Mouse (Mus musculus): ENCODE results near the gene Mpped1. TPM values are rescaled to one million over a fixed set of nuclear protein-coding genes. Genes with fewer than 3 reads are reported as not detected.

The Mpped1 gene
- total RNA-seq (2021), result 100 to 1,000 TPM; 167 to 170 TPM

DNA sequence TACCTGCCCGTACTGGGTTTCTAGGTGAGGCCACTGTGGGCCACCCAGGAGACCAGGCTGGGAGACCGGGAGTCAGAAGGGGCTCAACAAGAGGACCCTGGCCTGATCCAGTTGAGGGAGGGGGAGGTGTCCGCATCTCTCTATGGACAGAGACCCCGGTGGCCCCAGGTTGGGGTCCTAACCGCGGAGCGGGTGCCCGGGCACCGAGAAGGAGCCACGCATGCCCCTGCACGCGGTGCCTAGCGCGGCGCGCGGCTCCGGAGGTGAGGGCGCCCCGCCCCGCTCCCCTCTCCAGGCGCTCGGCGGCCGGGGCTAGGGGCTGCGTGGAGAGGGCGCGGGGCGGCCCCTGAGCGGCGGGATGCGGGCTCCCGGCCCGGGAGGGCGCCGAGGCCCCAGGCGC lies at the start of gene Mpped1:
Gene Mpped1, plus strand, starts transcription at position 81 of the 400 bp plus-strand sequence.
- no peak for DNase-seq

DNA sequence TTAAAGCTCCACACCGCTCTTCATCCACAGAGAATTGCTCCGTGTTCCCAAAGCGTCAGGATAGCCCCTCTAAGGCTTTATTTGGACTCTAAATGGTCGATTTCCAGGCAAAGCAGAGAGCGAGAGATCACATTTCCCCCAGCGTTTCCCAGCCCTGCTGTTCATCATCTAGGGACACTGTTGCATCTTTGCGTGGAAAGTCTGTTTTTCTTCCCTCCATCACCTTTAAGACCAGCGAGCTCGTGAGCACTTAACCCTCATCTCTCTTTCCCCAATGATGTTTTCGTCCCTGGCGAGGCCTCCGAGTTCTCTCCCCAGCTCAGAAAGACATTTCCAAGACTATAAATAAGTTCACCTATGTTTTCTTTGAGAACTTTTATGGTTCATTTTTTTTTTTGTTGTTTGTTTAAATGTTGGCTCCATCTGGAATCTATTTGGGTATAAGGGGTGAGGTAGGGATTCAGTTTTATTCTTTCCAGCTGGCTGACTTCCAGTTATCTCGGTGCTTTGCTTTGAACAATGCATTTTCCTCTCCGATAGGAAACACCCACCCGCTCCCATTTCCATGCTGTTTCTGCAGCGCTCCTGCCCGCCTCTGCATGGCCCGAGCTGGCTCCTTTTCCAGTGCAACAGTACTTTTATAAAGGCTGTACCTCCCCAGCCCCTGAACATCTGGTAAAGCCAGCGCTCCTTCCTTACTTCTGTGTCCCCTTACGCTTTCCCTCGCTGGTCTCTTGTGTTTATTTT lies 38.4 kb upstream of the Mpped1 start:
- no peak for DNase-seq

DNA sequence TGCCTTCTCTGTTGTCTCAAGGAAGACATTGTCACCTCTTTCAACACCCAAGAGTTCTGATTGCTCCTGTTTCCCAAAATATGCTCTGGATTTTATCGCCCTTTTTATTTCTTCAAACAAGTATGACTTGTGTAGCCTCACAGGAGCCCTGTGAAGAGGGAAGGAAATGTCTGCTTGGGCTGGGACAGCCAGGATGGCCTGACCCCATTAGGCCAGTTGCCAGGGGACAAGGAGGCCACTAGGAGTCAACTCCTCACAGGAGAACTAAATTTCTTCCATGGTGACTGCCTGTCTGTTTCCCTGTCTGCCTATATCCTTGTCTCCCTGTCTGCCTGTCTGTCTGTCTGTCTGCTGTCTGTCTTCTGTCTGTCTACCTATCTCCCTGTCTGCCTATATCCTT lies 37.2 kb upstream of the Mpped1 start:
- DNase-seq, result no peak

- DNase-seq, result no peak
Measured at GRCm38 (mm10) chr15:83746311-83746710, 33.0 kb upstream of the Mpped1 start.

DNA sequence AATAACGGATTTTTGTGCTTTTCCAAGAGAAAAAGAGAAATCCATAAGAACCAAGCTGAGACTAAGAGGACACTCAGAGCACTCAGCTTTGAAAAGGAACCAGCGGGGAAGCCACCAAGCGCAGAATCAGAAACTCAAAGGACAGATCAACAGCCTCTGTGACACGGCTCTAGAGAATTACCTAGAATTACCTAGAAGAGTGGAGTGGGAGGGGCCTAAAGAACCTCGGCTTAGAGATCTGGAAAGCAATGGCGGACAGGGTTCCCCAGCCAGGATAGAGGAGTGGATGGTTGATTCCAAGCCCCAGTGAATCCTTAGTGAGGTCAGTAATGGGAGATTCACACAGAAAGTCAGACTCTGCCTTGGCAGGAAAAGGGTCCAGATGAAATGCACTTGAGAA lies 30.3 kb upstream of the Mpped1 start:
- DNase-seq, result no peak

DNA sequence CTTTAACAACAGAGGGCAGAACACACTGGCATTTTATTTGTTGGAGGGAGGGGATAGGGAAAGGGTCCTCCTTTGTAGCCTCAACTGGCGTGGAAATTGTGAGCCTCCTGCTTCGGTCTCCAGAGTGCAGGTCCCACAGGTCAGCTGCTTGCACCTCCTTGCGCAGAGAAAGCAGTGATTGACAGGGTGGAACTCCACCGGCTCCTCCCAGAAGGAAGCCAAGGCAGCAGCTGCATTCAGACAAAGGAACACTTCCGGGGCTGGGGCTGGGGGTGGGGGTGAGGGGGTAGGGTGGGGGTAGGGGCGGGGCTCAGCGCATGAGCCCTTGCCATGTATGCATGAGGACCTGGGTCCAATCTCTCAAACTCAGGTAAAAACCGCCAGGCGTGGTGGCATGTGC lies 29.8 kb upstream of the Mpped1 start:
- no peak for DNase-seq

GRCm38 (mm10) chr15:83756742-83757141 lies 22.5 kb upstream of the Mpped1 start:
- no peak for DNase-seq

GRCm38 (mm10) chr15:83758958-83759357 lies 20.3 kb upstream of the Mpped1 start:
- no peak for DNase-seq

- peak; percentile 65 to 69 for DNase-seq
Measured at GRCm38 (mm10) chr15:83760683-83761082, 18.6 kb upstream of the Mpped1 start.

DNA sequence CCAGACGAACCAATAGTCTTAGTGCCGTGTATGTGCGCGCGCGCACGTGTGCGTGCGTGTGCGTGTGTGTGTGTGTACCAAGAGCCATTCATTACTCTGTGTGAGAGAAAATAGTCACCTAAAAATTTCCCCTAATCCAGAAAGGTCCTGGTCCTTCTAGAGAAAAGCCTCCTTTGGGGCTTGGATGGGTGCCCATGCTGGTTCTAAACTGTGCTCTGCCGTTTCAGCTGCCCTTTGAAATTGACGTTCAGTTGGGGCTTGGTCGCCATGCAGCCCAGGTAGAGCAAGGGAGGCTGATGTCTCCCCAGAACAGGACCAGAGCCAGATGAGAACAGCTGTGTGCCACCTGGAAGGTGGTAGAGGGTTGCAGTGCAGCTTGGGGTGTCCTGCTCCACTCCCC lies 17.8 kb upstream of the Mpped1 start:
- no peak for DNase-seq

GRCm38 (mm10) chr15:83765388-83766029 lies 13.8 kb upstream of the Mpped1 start:
- no peak for DNase-seq

GRCm38 (mm10) chr15:83771346-83772053 lies 7.8 kb upstream of the Mpped1 start:
- DNase-seq, result no peak

- peak in 1 of 2 experiments; percentile 50 for DNase-seq
Measured at GRCm38 (mm10) chr15:83772460-83772859, 6.8 kb upstream of the Mpped1 start.

DNA sequence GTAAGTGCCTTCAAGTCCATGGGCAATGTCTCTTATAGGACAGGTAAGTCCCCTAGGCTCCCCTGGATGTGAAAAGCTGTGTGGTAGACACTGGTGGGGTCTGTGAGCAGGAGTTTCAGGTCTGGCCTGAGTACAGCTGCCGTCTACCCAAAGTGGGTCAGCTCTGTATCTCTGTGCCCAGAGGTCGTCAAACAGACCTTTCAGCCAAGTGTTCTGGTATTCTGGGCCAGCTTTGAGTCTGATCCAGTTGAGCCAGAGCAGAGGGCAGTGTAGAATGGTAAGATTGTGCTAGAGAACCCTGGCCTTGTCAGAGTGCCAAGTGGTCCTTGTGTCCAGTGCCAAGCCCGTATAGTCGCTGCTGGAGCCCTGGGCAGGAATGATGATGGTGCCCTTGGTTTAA lies 6.3 kb upstream of the Mpped1 start:
- DNase-seq, result peak in 1 of 2 experiments; percentile 44

GRCm38 (mm10) chr15:83774922-83775321 lies 4.3 kb upstream of the Mpped1 start:
- no peak for DNase-seq

DNA sequence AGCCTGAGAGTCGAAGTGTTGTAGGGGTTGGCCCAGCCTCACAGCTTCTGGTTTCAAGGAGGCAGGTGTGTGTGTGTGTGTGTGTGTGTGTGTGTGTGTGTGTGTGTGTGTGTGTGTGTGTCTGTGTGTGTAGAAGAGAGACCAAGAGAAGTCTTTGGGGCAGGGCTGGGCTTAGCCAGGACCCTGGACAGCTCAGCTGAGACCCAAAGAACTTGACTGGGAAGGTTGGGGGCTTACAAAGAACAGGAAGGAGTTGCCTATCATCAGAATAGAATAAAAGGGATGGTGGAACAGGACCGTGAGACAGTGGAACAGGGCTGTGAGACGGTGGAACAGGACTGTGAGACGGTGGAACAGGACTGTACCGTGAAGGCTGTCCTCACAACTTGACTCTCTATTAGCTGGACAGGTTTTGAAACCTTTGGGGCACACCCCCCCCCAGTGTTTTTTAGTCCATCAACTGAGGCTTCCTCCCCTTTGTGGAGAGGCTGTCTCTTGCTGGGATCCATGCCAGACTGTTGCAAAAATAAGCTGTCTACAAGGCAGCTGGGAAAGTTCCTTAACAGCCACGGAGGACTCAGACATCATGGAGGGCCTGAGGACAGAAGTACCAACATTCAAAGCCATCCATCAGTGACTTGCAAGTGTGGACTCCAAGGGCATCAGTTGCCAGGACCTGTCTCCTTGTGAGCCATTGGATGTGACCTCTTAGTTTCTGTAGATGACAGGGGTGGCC lies 2.8 kb upstream of the Mpped1 start:
- DNase-seq, result no peak

DNA sequence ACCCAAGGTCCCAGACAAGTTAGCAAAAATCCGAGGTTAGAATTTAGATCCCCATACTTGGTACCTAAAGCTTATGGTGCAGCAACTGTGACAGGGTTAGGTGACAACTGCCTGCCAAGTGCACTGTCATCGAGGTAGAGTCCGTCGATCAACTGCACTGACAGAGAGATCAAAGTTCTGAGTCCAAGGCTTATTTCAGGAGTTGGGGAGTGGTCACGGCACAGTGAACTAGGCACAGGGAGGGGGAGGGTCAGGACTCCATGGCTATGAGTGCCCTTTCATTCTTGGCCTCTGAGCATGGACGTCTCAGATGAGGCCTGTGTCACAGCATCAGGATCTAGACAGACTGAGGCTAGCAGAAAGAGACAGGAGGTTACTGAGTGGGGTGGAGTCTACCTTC lies 1.8 kb upstream of the Mpped1 start:
- DNase-seq, result no peak

- no peak for DNase-seq
Measured at GRCm38 (mm10) chr15:83779855-83780740, 831 bp downstream of the Mpped1 start.

- DNase-seq, result no peak
Measured at GRCm38 (mm10) chr15:83781304-83781703, 2.0 kb downstream of the Mpped1 start.

- no peak for DNase-seq
Measured at GRCm38 (mm10) chr15:83782284-83782683, 3.0 kb downstream of the Mpped1 start.

DNA sequence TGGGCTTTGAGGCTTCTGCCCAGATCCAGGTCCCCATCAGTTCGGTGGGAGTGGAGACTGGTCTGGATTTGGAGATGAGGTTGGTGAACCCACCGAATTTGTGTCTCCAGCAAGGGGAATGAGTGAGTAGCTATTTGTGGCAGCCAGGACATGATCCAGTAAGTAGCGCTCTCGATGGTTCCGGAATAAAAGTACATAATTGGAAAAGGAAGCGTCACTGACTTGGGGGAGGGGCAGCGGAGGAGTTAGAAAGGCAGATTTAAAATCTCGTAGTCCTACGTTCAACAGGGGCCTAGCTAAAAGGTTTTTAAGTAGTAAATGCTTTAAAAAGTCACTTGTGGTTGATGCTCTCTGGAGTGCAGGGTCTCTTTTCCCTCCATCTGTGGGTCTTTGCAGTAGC lies 5.5 kb downstream of the Mpped1 start:
- DNase-seq, result no peak

- no peak for DNase-seq
Measured at GRCm38 (mm10) chr15:83789046-83789445, 9.8 kb downstream of the Mpped1 start.

Data from layer of hippocampus, postnatal 36 days (tissue).